Mouse (Mus musculus) MEL (cell line): ENCODE measurements around the gene Mthfd1l.

Experiments used
- CTCF ChIP-seq, 3 experiments: IDR thresholded peaks in 2 of 3; conservative IDR thresholded peaks in 1 of 3; 2 replicates each; pipeline ENCODE4 v1.5.1; 2011 to 2012; ENCODE audit warnings: low read length in 3 of 3, low read depth in 2 of 3, mild to moderate bottlenecking in 2 of 3, improper control_type of control experiment in 1 of 3, inconsistent platforms in 1 of 3, mixed read lengths in 1 of 3, moderate library complexity in 1 of 3; ENCODE audit not compliant: control insufficient read depth in 1 of 3, insufficient read depth in 1 of 3, poor library complexity in 1 of 3, severe bottlenecking in 1 of 3
- EP300 ChIP-seq, 2 experiments: IDR thresholded peaks; 2 replicates each; pipeline ENCODE4 v1.6.1; 2011; ENCODE audit warnings: improper control_type of control experiment in 2 of 2, low read length in 2 of 2, low read depth in 1 of 2, mild to moderate bottlenecking in 1 of 2
- MAX ChIP-seq: IDR thresholded peaks from 2 replicates; pipeline ENCODE4 v1.6.1; 2011; ENCODE audit warnings: low read length, improper control_type of control experiment
- MYB ChIP-seq: IDR thresholded peaks from 2 replicates; pipeline ENCODE4 v1.6.1; 2011; ENCODE audit warnings: mild to moderate bottlenecking, low read depth, low read length, improper control_type of control experiment
- NRF1 ChIP-seq: IDR thresholded peaks from 2 replicates; pipeline ENCODE4 v1.6.1; 2014; ENCODE audit warnings: low read depth, mild to moderate bottlenecking, inconsistent platforms, low read length, improper control_type of control experiment, moderate library complexity; ENCODE audit not compliant: poor library complexity, insufficient read depth, severe bottlenecking
- POLR2A ChIP-seq, 2 experiments: IDR thresholded peaks; 2 replicates each; pipeline ENCODE4 v1.6.1; 2011 to 2012; ENCODE audit warnings: low read length in 2 of 2, mild to moderate bottlenecking in 2 of 2, control low read depth in 1 of 2, improper control_type of control experiment in 1 of 2, low read depth in 1 of 2, moderate library complexity in 1 of 2; ENCODE audit not compliant: control insufficient read depth in 1 of 2, insufficient read depth in 1 of 2, poor library complexity in 1 of 2
- POLR2AphosphoS2 ChIP-seq: IDR thresholded peaks from 2 replicates; pipeline ENCODE4 v1.6.1; 2011; ENCODE audit warnings: low read length, improper control_type of control experiment
- ZC3H11A ChIP-seq: IDR thresholded peaks from 2 replicates; pipeline ENCODE4 v1.6.1; 2012; ENCODE audit warnings: low read depth, mild to moderate bottlenecking, inconsistent platforms, low read length, improper control_type of control experiment

GRCm38 (mm10) chr10:4125232-4125631 is 152.3 kb downstream of the Mthfd1l start:
- TF ChIP-seq CTCF (IDR thresholded peaks at IDR 0.05 in 2 of 3, conservative IDR thresholded peaks at IDR 0.05 in 1 of 3; ENCODE audit: control insufficient read depth in 1 of 3, insufficient read depth in 1 of 3, low read depth in 2 of 3, low read length in 3 of 3, poor library complexity in 1 of 3, severe bottlenecking in 1 of 3) (no peak), POLR2A (IDR thresholded peaks at IDR 0.05; ENCODE audit: control insufficient read depth in 1 of 2, insufficient read depth in 1 of 2, low read depth in 1 of 2, low read length in 2 of 2, poor library complexity in 1 of 2) (no peak), MYB (no peak), NRF1 (no peak), ZC3H11A (no peak), MAX (no peak), EP300 (IDR thresholded peaks at IDR 0.05; ENCODE audit: low read depth in 1 of 2, low read length in 2 of 2) (no peak), POLR2AphosphoS2 (no peak)
